Mouse (Mus musculus) thymus, postnatal 14 days (tissue): ENCODE data around the gene Gm13271.
"Not testable (repeated sequence)": the region's sequence is repeated elsewhere in the genome, so short reads cannot be mapped to it uniquely, and the experiment has no call there.

Source experiments
- DNase-seq: peaks from one replicate; pipeline ENCODE4 v3.0.0; 2021

Gm13271 gene

GRCm38 (mm10) chr4:88754818-88755340 is at the start of gene Gm13271:
Gene Gm13271, plus strand, starts transcription at chr4:88754868.
- DNase-seq, result peak; percentile 73

- no peak for DNase-seq
These were observed 48.7 kb upstream of the Gm13271 start for GRCm38 (mm10) chr4:88705924-88706323.

- DNase-seq, result no peak
These were observed 47.4 kb upstream of the Gm13271 start for GRCm38 (mm10) chr4:88707128-88707826.

GRCm38 (mm10) chr4:88714281-88714680 is 40.4 kb upstream of the Gm13271 start:
- no peak for DNase-seq

GRCm38 (mm10) chr4:88715059-88715458 is 39.6 kb upstream of the Gm13271 start:
- DNase-seq, result no peak

- DNase-seq, result no peak
These were observed 36.0 kb upstream of the Gm13271 start for GRCm38 (mm10) chr4:88718715-88719114.

- DNase-seq, result peak; percentile 90
These were observed 32.6 kb upstream of the Gm13271 start, which contains the start of the genes Gm26566 and Klhl9 for GRCm38 (mm10) chr4:88721791-88722721. Gene Gm26566, plus strand, starts transcription at chr4:88721805. Gene Klhl9, minus strand, starts transcription at chr4:88722465.

GRCm38 (mm10) chr4:88723497-88724090 is 31.1 kb upstream of the Gm13271 start:
- DNase-seq, result no peak

- no peak for DNase-seq
These were observed 27.9 kb upstream of the Gm13271 start for GRCm38 (mm10) chr4:88726727-88727126.

GRCm38 (mm10) chr4:88727324-88727723 is 27.3 kb upstream of the Gm13271 start:
- DNase-seq, result peak; percentile 69

GRCm38 (mm10) chr4:88738480-88738879 is 16.2 kb upstream of the Gm13271 start:
- DNase-seq, result peak; percentile 82

GRCm38 (mm10) chr4:88739036-88739435 is 15.6 kb upstream of the Gm13271 start:
- no peak for DNase-seq

- no peak for DNase-seq
These were observed 13.2 kb upstream of the Gm13271 start for GRCm38 (mm10) chr4:88741426-88741825.

- no peak for DNase-seq
These were observed 11.8 kb upstream of the Gm13271 start for GRCm38 (mm10) chr4:88742771-88743371.

GRCm38 (mm10) chr4:88744207-88744606 is 10.5 kb upstream of the Gm13271 start:
- no peak for DNase-seq

GRCm38 (mm10) chr4:88749926-88750325 is 4.7 kb upstream of the Gm13271 start:
- no peak for DNase-seq

- DNase-seq, result not testable (repeated sequence)
These were observed 2.2 kb downstream of the Gm13271 start for GRCm38 (mm10) chr4:88756581-88757513.

GRCm38 (mm10) chr4:88757628-88758031 is 3.0 kb downstream of the Gm13271 start:
- peak; percentile 90 for DNase-seq

- DNase-seq, result not testable (repeated sequence)
These were observed 4.1 kb downstream of the Gm13271 start for GRCm38 (mm10) chr4:88758751-88759150.

- DNase-seq, result peak; percentile 47
These were observed 5.1 kb downstream of the Gm13271 start, which contains the start of gene Gm13283 for GRCm38 (mm10) chr4:88759610-88760268. Gene Gm13283, plus strand, starts transcription at chr4:88760119.

GRCm38 (mm10) chr4:88760431-88760830 is 5.8 kb downstream of the Gm13271 start:
- DNase-seq, result peak; percentile 35
